Mouse (Mus musculus) kidney, adult 2 months (tissue): ENCODE data around the gene Mapkapk5.

ENCODE experiments used
- CTCF ChIP-seq: fragments of 200-500 bp; conservative IDR thresholded peaks from 2 replicates; pipeline ENCODE4 v1.5.1; 2011; ENCODE audit warnings: low read depth, mild to moderate bottlenecking, control low read depth, low read length, moderate library complexity, mixed read lengths; ENCODE audit not compliant: insufficient read depth, insufficient read length
- POLR2A ChIP-seq: fragments of 200-500 bp; IDR thresholded peaks from one replicate; pipeline ENCODE4 v1.6.1; 2011; ENCODE audit warnings: low read depth, low read length, control low read depth

DNA sequence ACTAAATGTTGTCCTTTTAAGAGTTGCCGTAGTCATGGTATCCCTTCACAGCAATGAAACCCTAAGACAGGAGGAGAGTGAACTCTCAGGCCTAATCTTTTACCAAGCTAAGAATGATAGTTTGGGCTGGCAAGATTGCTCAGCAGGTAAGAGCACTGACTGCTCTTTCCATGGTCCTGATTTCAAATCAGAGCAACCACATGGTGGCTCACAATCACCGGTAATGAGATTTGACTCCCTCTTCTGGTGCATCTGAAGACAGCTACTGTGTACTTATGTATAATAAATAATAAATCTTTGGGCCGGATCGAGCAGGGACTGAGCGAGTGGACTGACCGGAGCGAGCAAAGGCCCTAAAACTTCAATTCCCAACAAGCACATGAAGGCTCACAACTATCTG is 4.5 kb downstream of the Mapkapk5 start:
- no peak for TF ChIP-seq CTCF
- TF ChIP-seq POLR2A, result no peak
